Mouse (Mus musculus): Measurements from ENCODE around the gene Ccnd3. TPM values are rescaled to one million over a fixed set of nuclear protein-coding genes. Genes with fewer than 3 reads are reported as not detected.

Gene Ccnd3
- polyA plus RNA-seq, 1 experiment, result 68.5 TPM

GRCm38 (mm10) chr17:47531387-47531818 lies 26.6 kb downstream of the Ccnd3 start:
- DNase-seq (ENCODE audit: low read depth), result no peak
- TF ChIP-seq POLR2A (IDR thresholded peaks at IDR 0.05; ENCODE audit: borderline replicate concordance, extremely low read depth, insufficient read depth, insufficient read length, poor library complexity, severe bottlenecking) (no peak), CTCF (IDR thresholded peaks at IDR 0.05; ENCODE audit: borderline replicate concordance, extremely low read depth, insufficient read depth, insufficient read length) (no peak)

DNA sequence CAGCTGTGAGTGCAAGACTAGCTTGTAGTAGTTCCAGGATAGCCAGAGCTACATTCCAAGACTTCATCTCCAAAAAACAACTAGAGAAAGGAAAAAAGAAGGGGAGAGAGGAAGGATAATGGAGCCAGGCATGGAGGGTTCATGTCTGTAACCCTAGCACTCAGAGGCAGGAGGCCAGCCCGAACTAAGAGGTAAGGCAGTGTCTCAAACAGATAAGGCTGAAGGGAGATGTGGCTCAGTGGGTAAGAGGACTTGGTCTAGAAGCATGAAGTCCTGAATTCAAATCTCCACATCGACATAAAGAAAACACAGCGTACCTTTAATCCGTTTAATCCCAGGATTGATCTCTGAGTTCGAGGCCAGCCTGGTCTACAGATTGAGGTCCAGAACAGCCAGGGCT lies 27.5 kb downstream of the Ccnd3 start:
- no peak for DNase-seq (ENCODE audit: low read depth)
- TF ChIP-seq POLR2A (IDR thresholded peaks at IDR 0.05; ENCODE audit: borderline replicate concordance, extremely low read depth, insufficient read depth, insufficient read length, poor library complexity, severe bottlenecking) (no peak), CTCF (IDR thresholded peaks at IDR 0.05; ENCODE audit: borderline replicate concordance, extremely low read depth, insufficient read depth, insufficient read length) (no peak)

GRCm38 (mm10) chr17:47533691-47534090 lies 28.8 kb downstream of the Ccnd3 start:
- DNase-seq (ENCODE audit: low read depth), result no peak
- no peak for TF ChIP-seq POLR2A (IDR thresholded peaks at IDR 0.05; ENCODE audit: borderline replicate concordance, extremely low read depth, insufficient read depth, insufficient read length, poor library complexity, severe bottlenecking)
- no peak for TF ChIP-seq CTCF (IDR thresholded peaks at IDR 0.05; ENCODE audit: borderline replicate concordance, extremely low read depth, insufficient read depth, insufficient read length)

DNA sequence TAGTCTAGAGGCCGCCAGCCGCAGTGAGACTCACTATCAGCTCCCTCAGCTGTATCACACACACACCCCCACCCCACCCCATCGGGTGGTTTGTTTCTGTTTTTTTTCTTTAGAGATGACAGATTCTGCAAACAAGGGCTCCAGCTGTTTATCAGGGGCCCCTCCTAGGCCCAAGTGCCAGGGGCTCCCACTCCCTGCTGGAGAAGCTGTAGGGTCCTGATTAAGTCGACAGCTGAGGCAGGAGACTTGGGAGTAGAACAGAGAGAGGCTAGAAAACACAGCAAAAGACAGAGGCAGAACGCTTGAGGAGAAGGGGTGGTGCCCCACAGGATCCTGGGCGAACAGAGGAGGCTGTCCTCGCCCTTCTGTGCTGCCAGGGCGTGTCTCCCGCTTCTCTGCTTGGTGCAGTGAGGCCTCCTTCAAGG lies 31.0 kb downstream of the Ccnd3 start:
- TF ChIP-seq POLR2A (IDR thresholded peaks at IDR 0.05; ENCODE audit: borderline replicate concordance, extremely low read depth, insufficient read depth, insufficient read length, poor library complexity, severe bottlenecking) (no peak), CTCF (IDR thresholded peaks at IDR 0.05; ENCODE audit: borderline replicate concordance, extremely low read depth, insufficient read depth, insufficient read length) (no peak)
- DNase-seq (ENCODE audit: low read depth), result no peak

GRCm38 (mm10) chr17:47538049-47538448 lies 33.2 kb downstream of the Ccnd3 start:
- no peak for TF ChIP-seq CTCF (IDR thresholded peaks at IDR 0.05; ENCODE audit: borderline replicate concordance, extremely low read depth, insufficient read depth, insufficient read length)
- no peak for TF ChIP-seq POLR2A (IDR thresholded peaks at IDR 0.05; ENCODE audit: borderline replicate concordance, extremely low read depth, insufficient read depth, insufficient read length, poor library complexity, severe bottlenecking)
- no peak for DNase-seq (ENCODE audit: low read depth)

DNA sequence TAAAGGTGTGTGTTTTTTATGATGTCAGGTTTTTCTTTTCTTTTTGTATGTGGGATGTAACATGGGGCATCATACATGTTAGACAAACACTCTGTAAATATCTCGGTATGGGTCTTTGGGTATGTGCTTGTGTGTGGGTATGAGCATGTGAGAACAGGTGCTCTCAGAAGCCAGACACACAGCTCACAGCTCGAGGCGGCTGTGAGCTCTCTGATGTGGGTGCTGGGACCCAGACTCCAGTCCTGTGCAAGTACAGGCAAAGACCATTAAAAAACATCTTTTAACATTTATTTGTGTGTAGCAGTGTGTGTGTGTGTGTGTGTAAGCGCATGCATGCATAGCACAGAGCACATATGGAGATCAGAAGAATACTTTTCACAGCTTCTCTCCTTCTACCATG lies 34.3 kb downstream of the Ccnd3 start:
- no peak for DNase-seq (ENCODE audit: low read depth)
- TF ChIP-seq CTCF (IDR thresholded peaks at IDR 0.05; ENCODE audit: borderline replicate concordance, extremely low read depth, insufficient read depth, insufficient read length) (no peak), POLR2A (IDR thresholded peaks at IDR 0.05; ENCODE audit: borderline replicate concordance, extremely low read depth, insufficient read depth, insufficient read length, poor library complexity, severe bottlenecking) (no peak)

DNA sequence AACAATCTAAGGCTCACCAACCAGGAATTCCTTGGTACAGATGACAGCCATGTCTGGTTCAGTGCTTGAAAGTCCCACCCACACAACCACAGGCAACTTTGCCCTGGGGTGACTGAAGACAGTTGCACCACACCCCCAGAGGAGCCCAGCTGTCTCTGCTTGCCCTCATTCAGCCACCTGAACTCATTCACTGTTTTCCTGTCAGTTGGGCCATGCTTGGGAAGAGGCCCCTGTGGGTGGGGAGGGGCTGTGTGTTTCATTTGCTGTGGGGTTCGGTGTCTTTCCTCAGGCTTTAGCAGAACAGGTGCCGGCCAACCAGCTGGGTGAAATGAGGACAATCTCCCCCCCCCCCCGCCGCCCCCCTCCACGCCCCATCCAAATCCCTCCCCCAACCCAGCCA lies 37.2 kb downstream of the Ccnd3 start:
- DNase-seq (ENCODE audit: low read depth), result no peak
- TF ChIP-seq POLR2A (IDR thresholded peaks at IDR 0.05; ENCODE audit: borderline replicate concordance, extremely low read depth, insufficient read depth, insufficient read length, poor library complexity, severe bottlenecking) (no peak), CTCF (IDR thresholded peaks at IDR 0.05; ENCODE audit: borderline replicate concordance, extremely low read depth, insufficient read depth, insufficient read length) (no peak)

- DNase-seq (ENCODE audit: low read depth), result no peak
- no peak for TF ChIP-seq POLR2A (IDR thresholded peaks at IDR 0.05; ENCODE audit: borderline replicate concordance, extremely low read depth, insufficient read depth, insufficient read length, poor library complexity, severe bottlenecking)
- no peak for TF ChIP-seq CTCF (IDR thresholded peaks at IDR 0.05; ENCODE audit: borderline replicate concordance, extremely low read depth, insufficient read depth, insufficient read length)
Measured at GRCm38 (mm10) chr17:47543051-47543650, 38.3 kb downstream of the Ccnd3 start.

- DNase-seq (ENCODE audit: low read depth), result no peak
- TF ChIP-seq CTCF (IDR thresholded peaks at IDR 0.05; ENCODE audit: borderline replicate concordance, extremely low read depth, insufficient read depth, insufficient read length) (no peak), POLR2A (IDR thresholded peaks at IDR 0.05; ENCODE audit: borderline replicate concordance, extremely low read depth, insufficient read depth, insufficient read length, poor library complexity, severe bottlenecking) (no peak)
Measured at GRCm38 (mm10) chr17:47545154-47545553, 40.3 kb downstream of the Ccnd3 start.

DNA sequence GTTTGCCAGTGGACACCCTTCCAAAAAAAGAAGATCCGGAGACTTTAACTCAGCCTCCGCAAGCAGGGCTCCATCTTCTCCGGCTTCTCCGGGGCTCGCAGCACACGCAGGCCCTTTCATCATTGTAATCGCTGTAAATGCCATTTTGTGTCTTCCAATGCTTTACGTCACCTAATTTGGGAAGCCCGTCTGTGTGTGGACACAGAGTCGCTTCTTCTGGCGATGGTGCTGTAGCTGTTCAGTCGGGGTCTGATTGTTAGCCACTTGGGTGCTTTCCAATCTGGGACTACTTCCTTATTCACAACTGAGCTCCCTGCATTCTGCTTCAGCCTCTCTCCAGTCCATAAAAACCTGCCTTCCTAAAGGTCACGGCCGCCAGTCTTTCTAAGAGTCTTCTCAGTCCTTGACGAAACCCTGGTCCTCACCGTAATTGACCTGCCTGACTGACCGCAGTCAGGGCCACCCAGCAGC lies 41.0 kb downstream of the Ccnd3 start:
- no peak for TF ChIP-seq POLR2A (IDR thresholded peaks at IDR 0.05; ENCODE audit: borderline replicate concordance, extremely low read depth, insufficient read depth, insufficient read length, poor library complexity, severe bottlenecking)
- no peak for TF ChIP-seq CTCF (IDR thresholded peaks at IDR 0.05; ENCODE audit: borderline replicate concordance, extremely low read depth, insufficient read depth, insufficient read length)
- DNase-seq (ENCODE audit: low read depth), result peak; percentile 66

- no peak for TF ChIP-seq CTCF (IDR thresholded peaks at IDR 0.05; ENCODE audit: borderline replicate concordance, extremely low read depth, insufficient read depth, insufficient read length)
- no peak for TF ChIP-seq POLR2A (IDR thresholded peaks at IDR 0.05; ENCODE audit: borderline replicate concordance, extremely low read depth, insufficient read depth, insufficient read length, poor library complexity, severe bottlenecking)
- DNase-seq (ENCODE audit: low read depth), result peak; percentile 9
Measured at GRCm38 (mm10) chr17:47551049-47551448, 46.2 kb downstream of the Ccnd3 start.

- no peak for TF ChIP-seq CTCF (IDR thresholded peaks at IDR 0.05; ENCODE audit: borderline replicate concordance, extremely low read depth, insufficient read depth, insufficient read length)
- no peak for TF ChIP-seq POLR2A (IDR thresholded peaks at IDR 0.05; ENCODE audit: borderline replicate concordance, extremely low read depth, insufficient read depth, insufficient read length, poor library complexity, severe bottlenecking)
- no peak for DNase-seq (ENCODE audit: low read depth)
Measured at GRCm38 (mm10) chr17:47552994-47553393, 48.1 kb downstream of the Ccnd3 start.

Data from brain, embryonic 14.5 days (tissue).